Comparison of ENCODE assay signal across 8 mouse cellular contexts in the genomic region with DNA sequence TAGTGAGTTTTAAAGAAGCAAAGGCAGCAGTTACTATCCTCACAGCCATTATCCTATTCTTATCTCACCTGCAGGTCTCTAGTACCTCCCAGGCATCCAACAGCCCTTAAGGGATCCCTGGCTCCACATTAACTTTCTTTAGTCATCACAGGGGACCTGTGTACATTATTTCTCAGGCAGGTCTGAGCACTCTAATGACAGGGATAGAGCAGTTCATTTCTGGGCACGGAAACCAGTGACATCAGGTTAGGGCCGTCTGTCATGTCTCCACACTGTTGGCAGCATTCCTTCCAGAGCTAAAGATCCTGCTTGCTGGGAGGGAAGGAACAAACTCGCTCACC. TPM values are rescaled to one million over a fixed set of nuclear protein-coding genes. Genes with fewer than 3 reads are reported as not detected.
A peak's percentile ranks its signal among the peaks of the same experiment; 100 is the strongest.
DNase-seq lines count a peak whose midpoint lies in the region; ATAC-seq and TF ChIP-seq lines count a peak whose summit lies in the region.

No protein-coding gene starts in this region.

- no peak for DNase-seq in lung, postnatal 0 days (ENCODE audit: low spot score)
- no peak for DNase-seq in lung, adult 18-20 months
- DNase-seq in forebrain, embryonic 10.5 days (ENCODE audit: extremely low spot score, low spot score): no peak
- DNase-seq in liver, embryonic 11.5 days (ENCODE audit: low spot score): no peak
- no peak for DNase-seq in cerebellum, adult 9-10 months
- DNase-seq in adrenal gland, adult 2 months: no peak
- DNase-seq in kidney, adult 11 months: no peak

- no peaks in the 10 kb centered on the region for H3K4me1 ChIP-seq in lung, postnatal 0 days (ENCODE audit: insufficient read depth, low read depth, low read length)
- H3K4me1 ChIP-seq in forebrain, embryonic 10.5 days: peaks cover 21% of the 10 kb centered on the region
- peaks cover 12% of the 10 kb centered on the region for H3K4me1 ChIP-seq in liver, embryonic 11.5 days (replicated peaks; ENCODE audit: control insufficient read depth, insufficient read depth, low read length)
- H3K4me1 ChIP-seq in stomach, embryonic 16.5 days (ENCODE audit: control insufficient read depth, insufficient read depth, low read length): peaks cover 2% of the 10 kb centered on the region; the same call in 1 of the 2 replicates

- no peaks in the 10 kb centered on the region for H3K27me3 ChIP-seq in lung, postnatal 0 days (replicated peaks; ENCODE audit: insufficient read depth, low read length)
- no peaks in the 10 kb centered on the region for H3K27me3 ChIP-seq in forebrain, embryonic 10.5 days (ENCODE audit: poor library complexity, severe bottlenecking)
- H3K27me3 ChIP-seq in liver, embryonic 11.5 days (replicated peaks; ENCODE audit: control insufficient read depth, insufficient read depth, low read length): no peaks in the 10 kb centered on the region
- H3K27me3 ChIP-seq in stomach, embryonic 16.5 days (ENCODE audit: control insufficient read depth, insufficient read depth, low read length): no peaks in the 10 kb centered on the region

- peak overlapping the region; percentile 27; the same call in 1 of the 2 replicates for H3K4me2 ChIP-seq in lung, postnatal 0 days (replicated peaks; ENCODE audit: low read depth, low read length)
- H3K4me2 ChIP-seq in liver, embryonic 11.5 days: peak overlapping the region; percentile 58
- H3K4me2 ChIP-seq in stomach, embryonic 16.5 days (ENCODE audit: low read depth, low read length): peak overlapping the region; percentile 54

- peak overlapping the region; percentile 89; the same call in 1 of the 2 replicates for H3K4me3 ChIP-seq in lung, postnatal 0 days (ENCODE audit: low read depth, low read length)
- peak overlapping the region; percentile 92 for H3K4me3 ChIP-seq in forebrain, embryonic 10.5 days
- H3K4me3 ChIP-seq in liver, embryonic 11.5 days (ENCODE audit: low read depth, low read length): peak overlapping the region; percentile 90
- peak overlapping the region; percentile 95 for H3K4me3 ChIP-seq in stomach, embryonic 16.5 days (replicated peaks; ENCODE audit: low read length)

- no peak for TF ChIP-seq CTCF in lung, postnatal 0 days (IDR thresholded peaks at IDR 0.05)

- no peaks in the 10 kb centered on the region for H3K9me3 ChIP-seq in lung, postnatal 0 days (ENCODE audit: low read length)
- H3K9me3 ChIP-seq in forebrain, embryonic 10.5 days: no peaks in the 10 kb centered on the region
- no peaks in the 10 kb centered on the region for H3K9me3 ChIP-seq in liver, embryonic 11.5 days (ENCODE audit: control insufficient read depth, low read length)
- H3K9me3 ChIP-seq in stomach, embryonic 16.5 days (replicated peaks; ENCODE audit: control insufficient read depth, low read length): no peaks in the 10 kb centered on the region

- H3K9ac ChIP-seq in lung, postnatal 0 days (replicated peaks; ENCODE audit: low read depth): no peak overlapping the region
- peak overlapping the region; percentile 93 for H3K9ac ChIP-seq in liver, embryonic 11.5 days (ENCODE audit: low read depth, low read length)
- peak overlapping the region; percentile 62 for H3K9ac ChIP-seq in stomach, embryonic 16.5 days (ENCODE audit: low read length)

- WGBS in lung, postnatal 0 days: 4% methylated on average over 3 of the region's 3 CpGs
- WGBS in forebrain, embryonic 10.5 days: 0% methylated on average over 3 of the region's 3 CpGs
- 0% methylated on average over 3 of the region's 3 CpGs for WGBS in liver, embryonic 11.5 days
- WGBS in stomach, embryonic 16.5 days: 1% methylated on average over 3 of the region's 3 CpGs

- ATAC-seq in lung, postnatal 0 days: peak; percentile 37
- peak; percentile 27 for ATAC-seq in liver, embryonic 11.5 days (replicated peaks; ENCODE audit: low FRiP score)
- ATAC-seq in stomach, embryonic 16.5 days (ENCODE audit: insufficient read depth, low FRiP score): peak; percentile 48

- H3K36me3 ChIP-seq in lung, postnatal 0 days (ENCODE audit: insufficient read depth, low read length): no peaks in the 10 kb centered on the region
- H3K36me3 ChIP-seq in forebrain, embryonic 10.5 days (replicated peaks): peaks cover 7% of the 10 kb centered on the region
- H3K36me3 ChIP-seq in liver, embryonic 11.5 days (ENCODE audit: control insufficient read depth, insufficient read depth, low read length): 0 out of 2 replicates have a peak, but pooled peaks cover 5% of the 10 kb centered on the region
- H3K36me3 ChIP-seq in stomach, embryonic 16.5 days (ENCODE audit: control insufficient read depth, insufficient read depth, low read length): no peaks in the 10 kb centered on the region

- TF ChIP-seq EP300 in lung, postnatal 0 days (IDR thresholded peaks at IDR 0.05): no peak

- H3K27ac ChIP-seq in lung, postnatal 0 days (ENCODE audit: low read length): no peak overlapping the region
- H3K27ac ChIP-seq in forebrain, embryonic 10.5 days: peak overlapping the region; percentile 94
- H3K27ac ChIP-seq in liver, embryonic 11.5 days (ENCODE audit: low read depth, low read length): 0 out of 2 replicates have a peak overlapping the region, but pooled peaks have one; percentile 89
- no peak overlapping the region for H3K27ac ChIP-seq in stomach, embryonic 16.5 days (ENCODE audit: low read length)

RNA-seq across cellular contexts. Expression of gene Fbxo7, which starts 0.4 kb away (rescaled TPM):
- 20.2 and 22.3 TPM in 2 replicates for polyA plus RNA-seq in lung, postnatal 0 days (2015; fragmentation: Nextera tagmentation; extraction: Ambion mirVana)
- 17.7 and 18.4 TPM in 2 replicates for polyA plus RNA-seq in forebrain, embryonic 10.5 days (2016; fragmentation: Nextera tagmentation; extraction: Ambion mirVana)
- 52.2 and 56.3 TPM in 2 replicates for polyA plus RNA-seq in liver, embryonic 11.5 days (2014; fragmentation: Nextera tagmentation; extraction: Ambion mirVana)
- 38.0 and 39.2 TPM in 2 replicates for polyA plus RNA-seq in stomach, embryonic 16.5 days (2015; fragmentation: Nextera tagmentation; extraction: Ambion mirVana)
- total RNA-seq in adrenal gland, adult 2 months (2021): 10 to 100 TPM; 21.4 to 24.7 TPM
- 13.5 and 16.6 TPM in 2 replicates for polyA plus RNA-seq in adrenal gland, adult 2 months (2012; rRNA removed)

RNA-seq across cellular contexts. Expression of gene Bpifc, which starts 9.7 kb away (rescaled TPM):
- 0.14 and 0.15 TPM in 2 replicates for polyA plus RNA-seq in lung, postnatal 0 days (2015; fragmentation: Nextera tagmentation; extraction: Ambion mirVana)
- not detected in 2 replicates for polyA plus RNA-seq in forebrain, embryonic 10.5 days (2016; fragmentation: Nextera tagmentation; extraction: Ambion mirVana)
- not detected in 2 replicates for polyA plus RNA-seq in liver, embryonic 11.5 days (2014; fragmentation: Nextera tagmentation; extraction: Ambion mirVana)
- polyA plus RNA-seq in stomach, embryonic 16.5 days (2015; fragmentation: Nextera tagmentation; extraction: Ambion mirVana): 3.0 and 6.3 TPM in 2 replicates
- 1 to 10 TPM in 1 of 2 experiments, not detected in 1; 1.4 TPM for total RNA-seq in adrenal gland, adult 2 months (2021)
- polyA plus RNA-seq in adrenal gland, adult 2 months (2012; rRNA removed): 0.31 TPM in 1 of 2 replicates, not detected in the other

Comparison
In these comparisons a context has a peak if more than half of its experiments do, and no peak if none do; other contexts are left out.
1. H3K27ac ChIP-seq: peak in forebrain, embryonic 10.5 days (single experiment) and liver, embryonic 11.5 days (single experiment); none in lung, postnatal 0 days (single experiment) and stomach, embryonic 16.5 days (single experiment).
2. Peak in every context shown above with its lines, with median percentiles within 50 percentile points of each other: ATAC-seq, H3K4me2 ChIP-seq and H3K4me3 ChIP-seq.